Mouse (Mus musculus): ENCODE measurements around the gene Gstp2. TPM values are rescaled to one million over a fixed set of nuclear protein-coding genes. Genes with fewer than 3 reads are reported as not detected.

Gstp2 gene
- polyA plus RNA-seq, 1 experiment from 2014 or later = 3.4 TPM

GRCm38 (mm10) chr19:3992416-3992815 lies 53.4 kb downstream of the Gstp2 start, which contains the start of gene Tbx10:
Tbx10 (plus strand) TSS chr19:3992752.
- H3K4me3 ChIP-seq (ENCODE audit: low read depth, low read length) = no peak within 1 kb of the TSS
- H3K4me1 ChIP-seq (ENCODE audit: insufficient read depth) = no peaks in the 10 kb centered on the region
- WGBS = 50% methylated on average over 5 of the region's 5 CpGs
- H3K9ac ChIP-seq = no peak within 1 kb of the TSS; the same call in 1 of the 2 replicates
- H3K27me3 ChIP-seq (ENCODE audit: insufficient read depth, low read length) = no peaks in the 10 kb centered on the region
- H3K27ac ChIP-seq (ENCODE audit: low read depth) = no peak within 1 kb of the TSS
- H3K9me3 ChIP-seq (ENCODE audit: low read depth, low read length) = no peaks in the 10 kb centered on the region
- no peak for ATAC-seq (ENCODE audit: insufficient read depth)
- no peak for TF ChIP-seq CTCF (IDR thresholded peaks at IDR 0.05; ENCODE audit: low read depth)
- H3K36me3 ChIP-seq (ENCODE audit: insufficient read depth) = no peaks in the 10 kb centered on the region
- DNase-seq = no peak
- no peak within 1 kb of the TSS for H3K4me2 ChIP-seq

- H3K4me2 ChIP-seq = no peak overlapping the region
- TF ChIP-seq CTCF (IDR thresholded peaks at IDR 0.05; ENCODE audit: low read depth) = no peak
- no peak overlapping the region for H3K27ac ChIP-seq (ENCODE audit: low read depth)
- H3K4me3 ChIP-seq (ENCODE audit: low read depth, low read length) = no peak overlapping the region
- no peaks in the 10 kb centered on the region for H3K36me3 ChIP-seq (ENCODE audit: insufficient read depth)
- H3K27me3 ChIP-seq (ENCODE audit: insufficient read depth, low read length) = no peaks in the 10 kb centered on the region
- ATAC-seq (ENCODE audit: insufficient read depth) (no peak), DNase-seq (no peak)
- H3K9me3 ChIP-seq (ENCODE audit: low read depth, low read length) = no peaks in the 10 kb centered on the region
- no peak overlapping the region for H3K9ac ChIP-seq
- 82% methylated on average over 3 of the region's 3 CpGs for WGBS
- H3K4me1 ChIP-seq (ENCODE audit: insufficient read depth) = 0 out of 2 replicates have a peak, but pooled peaks cover under 1% of the 10 kb centered on the region
Observed at GRCm38 (mm10) chr19:3991966-3992365, 53.9 kb downstream of the Gstp2 start.

DNA sequence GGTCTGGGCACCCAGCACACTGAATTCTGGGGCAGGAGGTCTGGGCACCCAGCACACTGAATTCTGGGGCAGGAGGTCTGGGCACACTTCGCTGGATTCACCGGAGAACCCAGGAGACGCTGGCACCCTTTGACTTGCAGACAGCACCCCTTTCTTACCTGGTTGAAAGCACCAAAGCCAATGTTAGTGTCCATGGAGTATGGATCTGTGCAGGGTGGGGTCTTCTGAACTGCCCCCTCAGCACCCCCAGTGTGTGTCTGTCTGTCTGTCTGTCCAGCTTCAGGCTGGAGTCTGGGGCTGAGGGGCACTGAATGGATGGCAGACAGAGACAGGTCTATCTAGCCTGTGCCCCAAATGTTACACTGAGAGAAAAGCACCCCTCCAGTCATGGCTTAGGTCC lies 54.3 kb downstream of the Gstp2 start:
- Histone ChIP-seq H3K4me1 (ENCODE audit: insufficient read depth) (0 out of 2 replicates have a peak, but pooled peaks cover 4% of the 10 kb centered on the region), H3K4me2 (no peak overlapping the region), H3K36me3 (ENCODE audit: insufficient read depth) (no peaks in the 10 kb centered on the region), H3K9ac (no peak overlapping the region), H3K27ac (ENCODE audit: low read depth) (no peak overlapping the region), H3K9me3 (ENCODE audit: low read depth, low read length) (no peaks in the 10 kb centered on the region), H3K27me3 (ENCODE audit: insufficient read depth, low read length) (no peaks in the 10 kb centered on the region), H3K4me3 (ENCODE audit: low read depth, low read length) (no peak overlapping the region)
- no peak for TF ChIP-seq CTCF (IDR thresholded peaks at IDR 0.05; ENCODE audit: low read depth)
- ATAC-seq (ENCODE audit: insufficient read depth) = no peak
- WGBS = 94% methylated on average over 3 of the region's 3 CpGs
- no peak for DNase-seq

DNA sequence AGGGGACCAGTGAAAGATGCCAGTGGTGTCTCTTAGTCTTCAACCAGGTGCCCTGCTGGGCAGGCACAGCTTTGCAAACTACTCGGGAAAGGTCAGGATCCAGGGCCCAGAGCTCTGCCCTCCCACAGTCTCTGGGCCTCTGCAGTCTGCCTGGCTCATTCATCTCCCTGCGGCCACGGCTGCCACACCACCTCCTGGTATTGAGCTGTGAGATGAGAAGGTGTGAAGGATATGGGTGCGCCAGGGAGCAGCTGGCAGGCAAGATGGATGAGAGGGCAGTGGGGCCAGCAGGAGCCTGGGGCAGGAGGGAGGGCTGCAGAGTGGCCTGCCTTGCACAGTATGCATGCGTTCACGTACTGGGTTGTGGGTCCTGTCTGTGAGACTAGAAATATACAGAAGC lies 55.0 kb downstream of the Gstp2 start:
- 0 out of 2 replicates have a peak, but pooled peaks cover 5% of the 10 kb centered on the region for H3K4me1 ChIP-seq (ENCODE audit: insufficient read depth)
- 23% methylated on average over 6 of the region's 6 CpGs for WGBS
- no peak overlapping the region for H3K4me2 ChIP-seq
- H3K4me3 ChIP-seq (ENCODE audit: low read depth, low read length) = no peak overlapping the region
- DNase-seq = no peak
- no peak overlapping the region for H3K9ac ChIP-seq
- no peak for ATAC-seq (ENCODE audit: insufficient read depth)
- H3K36me3 ChIP-seq (ENCODE audit: insufficient read depth) = no peaks in the 10 kb centered on the region
- H3K27ac ChIP-seq (ENCODE audit: low read depth) = no peak overlapping the region
- no peaks in the 10 kb centered on the region for H3K9me3 ChIP-seq (ENCODE audit: low read depth, low read length)
- H3K27me3 ChIP-seq (ENCODE audit: insufficient read depth, low read length) = no peaks in the 10 kb centered on the region
- no peak for TF ChIP-seq CTCF (IDR thresholded peaks at IDR 0.05; ENCODE audit: low read depth)

Other genes with a start within 250 kb of the Gstp2 start
- gene Chka, start 194.2 kb downstream of the Gstp2 start, polyA plus RNA-seq (2014; fragmentation: Nextera tagmentation; extraction: Ambion mirVana) = 54.0 and 63.0 TPM in 2 replicates
- 31.7 and 36.0 TPM in 2 replicates for gene Tcirg1, start 138.9 kb downstream of the Gstp2 start, polyA plus RNA-seq (2014; fragmentation: Nextera tagmentation; extraction: Ambion mirVana)
- 326 and 335 TPM in 2 replicates for gene Ndufs8, start 133.2 kb downstream of the Gstp2 start, polyA plus RNA-seq (2014; fragmentation: Nextera tagmentation; extraction: Ambion mirVana)
- 3.0 and 3.6 TPM in 2 replicates for gene Aldh3b1, start 116.2 kb downstream of the Gstp2 start, polyA plus RNA-seq (2014; fragmentation: Nextera tagmentation; extraction: Ambion mirVana)
- gene Unc93b1, start 110.8 kb downstream of the Gstp2 start, polyA plus RNA-seq (2014; fragmentation: Nextera tagmentation; extraction: Ambion mirVana) = 13.3 and 14.8 TPM in 2 replicates
- gene Aldh3b3, start 87.4 kb downstream of the Gstp2 start, polyA plus RNA-seq (2014; fragmentation: Nextera tagmentation; extraction: Ambion mirVana) = not detected in 2 replicates
- 0.62 and 1.0 TPM in 2 replicates for gene Aldh3b2, start 73.7 kb downstream of the Gstp2 start, polyA plus RNA-seq (2014; fragmentation: Nextera tagmentation; extraction: Ambion mirVana)
- gene Acy3, start 59.5 kb downstream of the Gstp2 start, polyA plus RNA-seq (2014; fragmentation: Nextera tagmentation; extraction: Ambion mirVana) = 7.2 and 8.0 TPM in 2 replicates
- gene Tbx10, start 53.3 kb downstream of the Gstp2 start, polyA plus RNA-seq (2014; fragmentation: Nextera tagmentation; extraction: Ambion mirVana) = not detected in 2 replicates
- gene Nudt8, start 45.4 kb downstream of the Gstp2 start, polyA plus RNA-seq (2014; fragmentation: Nextera tagmentation; extraction: Ambion mirVana) = 24.4 and 25.3 TPM in 2 replicates
- 1.8 and 2.3 TPM in 2 replicates for gene Gm49405, start 45.4 kb downstream of the Gstp2 start, polyA plus RNA-seq (2014; fragmentation: Nextera tagmentation; extraction: Ambion mirVana)
- 2.2 and 3.0 TPM in 2 replicates for gene Doc2g, start 42.7 kb downstream of the Gstp2 start, polyA plus RNA-seq (2014; fragmentation: Nextera tagmentation; extraction: Ambion mirVana)
- 193 and 198 TPM in 2 replicates for gene Ndufv1, start 33.2 kb downstream of the Gstp2 start, polyA plus RNA-seq (2014; fragmentation: Nextera tagmentation; extraction: Ambion mirVana)
- gene Gstp1, start 8.0 kb downstream of the Gstp2 start, polyA plus RNA-seq (2014; fragmentation: Nextera tagmentation; extraction: Ambion mirVana) = 424 and 468 TPM in 2 replicates
- not detected in 2 replicates for gene Gstp3, start 13.5 kb upstream of the Gstp2 start, polyA plus RNA-seq (2014; fragmentation: Nextera tagmentation; extraction: Ambion mirVana)
- gene Cabp2, start 35.6 kb upstream of the Gstp2 start, polyA plus RNA-seq (2014; fragmentation: Nextera tagmentation; extraction: Ambion mirVana) = not detected in 2 replicates
- gene Cdk2ap2, start 51.2 kb upstream of the Gstp2 start, polyA plus RNA-seq (2014; fragmentation: Nextera tagmentation; extraction: Ambion mirVana) = 76.6 and 76.8 TPM in 2 replicates
- gene Pitpnm1, start 54.0 kb upstream of the Gstp2 start, polyA plus RNA-seq (2014; fragmentation: Nextera tagmentation; extraction: Ambion mirVana) = 5.5 and 7.3 TPM in 2 replicates
- 93.5 and 94.5 TPM in 2 replicates for gene Aip, start 79.8 kb upstream of the Gstp2 start, polyA plus RNA-seq (2014; fragmentation: Nextera tagmentation; extraction: Ambion mirVana)
- gene Gpr152, start 93.8 kb upstream of the Gstp2 start, polyA plus RNA-seq (2014; fragmentation: Nextera tagmentation; extraction: Ambion mirVana) = not detected in 2 replicates
- gene Cabp4, start 98.0 kb upstream of the Gstp2 start, polyA plus RNA-seq (2014; fragmentation: Nextera tagmentation; extraction: Ambion mirVana) = 0.09 TPM in 1 of 2 replicates, not detected in the other
- gene Coro1b, start 102.6 kb upstream of the Gstp2 start, polyA plus RNA-seq (2014; fragmentation: Nextera tagmentation; extraction: Ambion mirVana) = 134 and 148 TPM in 2 replicates
- 0.81 and 1.1 TPM in 2 replicates for gene Ptprcap, start 107.6 kb upstream of the Gstp2 start, polyA plus RNA-seq (2014; fragmentation: Nextera tagmentation; extraction: Ambion mirVana)
- 37.9 and 43.2 TPM in 2 replicates for gene Rps6kb2, start 117.3 kb upstream of the Gstp2 start, polyA plus RNA-seq (2014; fragmentation: Nextera tagmentation; extraction: Ambion mirVana)
- 1.7 and 2.5 TPM in 2 replicates for gene Carns1, start 129.5 kb upstream of the Gstp2 start, polyA plus RNA-seq (2014; fragmentation: Nextera tagmentation; extraction: Ambion mirVana)
- 1.8 and 2.4 TPM in 2 replicates for gene Tbc1d10c, start 145.3 kb upstream of the Gstp2 start, polyA plus RNA-seq (2014; fragmentation: Nextera tagmentation; extraction: Ambion mirVana)
- gene Ppp1ca, start 146.0 kb upstream of the Gstp2 start, polyA plus RNA-seq (2014; fragmentation: Nextera tagmentation; extraction: Ambion mirVana) = 960 and 994 TPM in 2 replicates
- gene Rad9a, start 155.6 kb upstream of the Gstp2 start, polyA plus RNA-seq (2014; fragmentation: Nextera tagmentation; extraction: Ambion mirVana) = 42.1 and 47.4 TPM in 2 replicates
- gene Clcf1, start 168.2 kb upstream of the Gstp2 start, polyA plus RNA-seq (2014; fragmentation: Nextera tagmentation; extraction: Ambion mirVana) = 4.4 and 5.0 TPM in 2 replicates
- not detected in 2 replicates for gene AC109138.7, start 168.3 kb upstream of the Gstp2 start, polyA plus RNA-seq (2014; fragmentation: Nextera tagmentation; extraction: Ambion mirVana)
- gene Pold4, start 185.9 kb upstream of the Gstp2 start, polyA plus RNA-seq (2014; fragmentation: Nextera tagmentation; extraction: Ambion mirVana) = 22.6 and 22.8 TPM in 2 replicates
- 10.6 and 11.1 TPM in 2 replicates for gene Ssh3, start 223.2 kb upstream of the Gstp2 start, polyA plus RNA-seq (2014; fragmentation: Nextera tagmentation; extraction: Ambion mirVana)
- 2.4 and 2.8 TPM in 2 replicates for gene Ankrd13d, start 237.1 kb upstream of the Gstp2 start, polyA plus RNA-seq (2014; fragmentation: Nextera tagmentation; extraction: Ambion mirVana)